Mouse (Mus musculus) CH12.LX (cell line): ENCODE measurements around the gene Depdc7.

Source experiments
- CHD2 ChIP-seq: IDR thresholded peaks from 2 replicates; pipeline ENCODE4 v1.6.1; 2011; ENCODE audit warnings: low read length, improper control_type of control experiment
- CTCF ChIP-seq, 2 experiments: IDR thresholded peaks in 1 of 2; conservative IDR thresholded peaks in 1 of 2; 2 replicates each; pipeline ENCODE4 v1.5.1; 2011 to 2012; ENCODE audit warnings: low read depth in 2 of 2, low read length in 2 of 2, improper control_type of control experiment in 1 of 2, inconsistent platforms in 1 of 2, mild to moderate bottlenecking in 1 of 2, moderate library complexity in 1 of 2
- EP300 ChIP-seq: IDR thresholded peaks from 2 replicates; pipeline ENCODE4 v1.6.1; 2011; ENCODE audit warnings: low read length, improper control_type of control experiment
- ETS1 ChIP-seq: conservative IDR thresholded peaks from 2 replicates; pipeline ENCODE4 v1.6.1; 2012; ENCODE audit warnings: low read depth, mild to moderate bottlenecking, inconsistent platforms, low read length, improper control_type of control experiment, moderate library complexity
- HCFC1 ChIP-seq: IDR thresholded peaks from 2 replicates; pipeline ENCODE4 v1.6.1; 2012; ENCODE audit warnings: low read depth, mild to moderate bottlenecking, inconsistent platforms, low read length, improper control_type of control experiment
- MAFK ChIP-seq: IDR thresholded peaks from 2 replicates; pipeline ENCODE4 v1.6.1; 2011; ENCODE audit warnings: low read length, improper control_type of control experiment; ENCODE audit not compliant: insufficient replicate concordance
- POLR2A ChIP-seq: IDR thresholded peaks from 2 replicates; pipeline ENCODE4 v1.6.1; 2011; ENCODE audit warnings: low read depth, mild to moderate bottlenecking, improper control_type of control experiment, low read length
- RAD21 ChIP-seq: IDR thresholded peaks from 2 replicates; pipeline ENCODE4 v1.6.1; 2011; ENCODE audit warnings: low read depth, mild to moderate bottlenecking, low read length, improper control_type of control experiment, moderate library complexity
- TCF12 ChIP-seq: IDR thresholded peaks from 2 replicates; pipeline ENCODE4 v1.6.1; 2014; ENCODE audit warnings: low read depth, mild to moderate bottlenecking, inconsistent platforms, low read length, improper control_type of control experiment
- ZKSCAN1 ChIP-seq: IDR thresholded peaks from 2 replicates; pipeline ENCODE4 v1.6.1; 2012; ENCODE audit warnings: low read depth, inconsistent platforms, low read length, improper control_type of control experiment, borderline replicate concordance

GRCm38 (mm10) chr2:104748652-104749183 lies 6.0 kb upstream of the Depdc7 start:
- TF ChIP-seq RAD21: no peak
- no peak for TF ChIP-seq EP300
- no peak for TF ChIP-seq TCF12
- no peak for TF ChIP-seq MAFK
- TF ChIP-seq ETS1: no peak
- TF ChIP-seq POLR2A: no peak
- TF ChIP-seq CTCF (conservative IDR thresholded peaks at IDR 0.05 in 1 of 2, IDR thresholded peaks at IDR 0.05 in 1 of 2; ENCODE audit: low read depth in 2 of 2, low read length in 2 of 2): no peak
- TF ChIP-seq HCFC1: no peak
- no peak for TF ChIP-seq CHD2
- TF ChIP-seq ZKSCAN1: no peak
